Mouse (Mus musculus) retina, embryonic 14.5 days (tissue): Measurements from ENCODE around the gene Ssxb1.
"Not testable (repeated sequence)": the region's sequence is repeated elsewhere in the genome, so short reads cannot be mapped to it uniquely, and the experiment has no call there.

Experiments
- DNase-seq: peaks from one replicate; pipeline ENCODE4 v3.0.0-alpha.2; 2015; ENCODE audit warnings: low spot score

Ssxb1 gene

DNA sequence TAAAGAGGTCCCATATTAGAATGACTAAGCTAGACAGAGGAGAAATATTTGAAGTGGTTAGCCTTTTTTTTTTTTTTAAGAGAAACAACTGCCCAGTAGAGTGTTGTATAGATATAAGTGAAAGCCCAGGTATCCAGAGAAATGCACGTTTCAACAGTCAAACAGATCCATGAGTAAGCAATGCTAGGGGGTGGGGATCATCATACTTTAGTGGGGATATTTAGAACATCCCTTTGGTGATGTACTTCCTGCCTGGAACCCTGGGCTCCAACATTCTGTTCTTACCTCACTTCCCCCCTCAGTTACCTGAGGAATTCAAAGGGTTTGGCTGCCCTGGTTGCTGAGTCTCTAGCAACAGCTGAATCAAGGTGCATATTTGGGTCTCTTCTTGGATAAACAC, at the start of gene Ssxb1:
Gene Ssxb1 (plus strand): TSS at position 301 of the 400 bp plus-strand sequence.
- DNase-seq: not testable (repeated sequence)

DNA sequence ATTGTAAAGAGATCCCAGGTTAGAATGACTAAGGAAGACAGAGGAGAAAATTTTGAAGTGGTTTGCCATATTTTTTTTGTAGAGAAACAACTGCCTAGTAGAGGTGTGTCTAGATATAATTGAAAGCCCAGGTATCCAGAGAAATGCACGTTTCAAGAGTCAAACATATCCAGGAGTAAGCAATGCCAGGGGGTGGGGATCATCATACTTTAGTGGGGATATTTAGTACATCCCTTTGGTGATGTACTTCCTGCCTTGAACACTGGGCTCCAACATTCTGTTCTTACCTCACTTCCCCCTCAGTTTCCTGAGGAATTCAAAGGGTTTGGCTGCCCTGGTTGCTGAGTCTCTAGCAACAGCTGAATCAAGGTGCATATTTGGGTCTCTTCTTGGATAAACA, 46.4 kb upstream of the Ssxb1 start, which contains the start of gene Ssxb9:
Gene Ssxb9 (plus strand): TSS at position 301 of the 400 bp plus-strand sequence.
- not testable (repeated sequence) for DNase-seq

DNA sequence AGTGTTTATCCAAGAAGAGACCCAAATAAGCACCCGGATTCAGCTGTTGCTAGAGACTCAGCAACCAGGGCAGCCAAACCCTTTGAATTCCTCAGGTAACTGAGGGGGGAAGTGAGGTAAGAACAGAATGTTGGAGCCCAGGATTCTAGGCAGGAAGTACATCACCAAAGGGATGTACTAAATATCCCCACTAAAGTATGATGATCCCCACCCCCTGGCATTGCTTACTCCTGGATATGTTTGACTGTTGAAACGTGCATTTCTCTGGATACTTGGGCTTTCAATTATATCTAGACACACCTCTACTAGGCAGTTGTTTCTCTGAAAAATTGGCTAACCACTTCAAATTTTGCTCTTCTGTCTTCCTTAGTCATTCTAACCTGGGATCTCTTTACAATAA, 48.5 kb downstream of the Ssxb1 start, which contains the start of gene Ssxb2:
Gene Ssxb2 (minus strand): TSS at position 101 of the 400 bp plus-strand sequence.
- DNase-seq: not testable (repeated sequence)
